Mouse (Mus musculus) forebrain, postnatal 0 days (tissue): ENCODE data around the gene Coch. TPM values are rescaled to one million over a fixed set of nuclear protein-coding genes. Genes with fewer than 3 reads are reported as not detected.
"Not testable (repeated sequence)": the region's sequence is repeated elsewhere in the genome, so short reads cannot be mapped to it uniquely, and the experiment has no call there.

Experiments
- ATAC-seq: fragments of 200-750 bp; cut with Nextera tagmentation; 2 replicates; pipeline ENCODE4 v1.8.0; 2017; ENCODE audit warnings: mild to moderate bottlenecking, moderate library complexity
- DNase-seq: peaks from one replicate; pipeline ENCODE4 v3.0.0-alpha.2; 2015
- H3K27ac ChIP-seq: fragments of 300-500 bp; sonication (generic); 2 replicates; pipeline ENCODE4 v1.5.1; 2014; ENCODE audit warnings: low read depth, mild to moderate bottlenecking, antibody characterized with exemption, low read length, moderate library complexity, mixed read lengths
- H3K27me3 ChIP-seq: fragments of 300-500 bp; sonication (generic); 2 replicates; pipeline ENCODE4 v1.6.1; 2014; ENCODE audit warnings: mild to moderate bottlenecking, low read length, mixed read lengths; ENCODE audit not compliant: insufficient read depth
- H3K36me3 ChIP-seq: fragments of 300-500 bp; sonication (generic); 2 replicates; pipeline ENCODE4 v1.6.1; 2014; ENCODE audit warnings: mild to moderate bottlenecking, moderate library complexity; ENCODE audit not compliant: insufficient read depth
- H3K4me1 ChIP-seq: fragments of 300-500 bp; sonication (generic); 2 replicates; pipeline ENCODE4 v1.6.1; 2014; ENCODE audit warnings: antibody characterized with exemption; ENCODE audit not compliant: insufficient read depth
- H3K4me2 ChIP-seq: fragments of 300-500 bp; sonication (generic); 2 replicates; pipeline ENCODE4 v1.6.1; 2014; ENCODE audit warnings: low read depth, mild to moderate bottlenecking, moderate library complexity
- H3K4me3 ChIP-seq: fragments of 300-500 bp; sonication (generic); 2 replicates; pipeline ENCODE4 v1.5.1; 2014; ENCODE audit warnings: low read depth, low read length, mixed read lengths
- H3K9ac ChIP-seq: fragments of 300-500 bp; sonication (generic); 2 replicates; pipeline ENCODE4 v1.6.1; 2014; ENCODE audit warnings: mild to moderate bottlenecking
- H3K9me3 ChIP-seq: fragments of 300-500 bp; sonication (generic); 2 replicates; pipeline ENCODE4 v1.6.1; 2016; ENCODE audit warnings: low read length
- CTCF ChIP-seq: sonication (generic); IDR thresholded peaks from 2 replicates; pipeline ENCODE4 v1.5.1; 2016; ENCODE audit warnings: antibody characterized with exemption, control low read depth, low read depth
- WGBS: fragments of 180-500 bp; shearing (Covaris S2); extraction: QIAGEN DNeasy Blood & Tissue Kit; methylation state at CpG from one replicate; pipeline ENCODE4 v1.1.7; 2014; 5-methylcytosine and 5-hydroxymethylcytosine counted together
- polyA plus RNA-seq: library from polyadenylated mRNA; unstranded; fragments of >200 nt; fragmentation: Nextera tagmentation; extraction: Ambion mirVana; gene quantifications from 2 replicates; pipeline ENCODE4 v1.2.1, GENCODE M21; 2015
- total RNA-seq: library from RNA; depleted of rRNA; stranded (reverse); fragments of >200 nt; gene quantifications from 2 replicates; pipeline ENCODE4 v1.2.3, GENCODE M21; 2014

Coch gene
- total and polyA plus RNA-seq, 2 experiments from 2014 or later, result 13.4 to 14.2 TPM

DNA sequence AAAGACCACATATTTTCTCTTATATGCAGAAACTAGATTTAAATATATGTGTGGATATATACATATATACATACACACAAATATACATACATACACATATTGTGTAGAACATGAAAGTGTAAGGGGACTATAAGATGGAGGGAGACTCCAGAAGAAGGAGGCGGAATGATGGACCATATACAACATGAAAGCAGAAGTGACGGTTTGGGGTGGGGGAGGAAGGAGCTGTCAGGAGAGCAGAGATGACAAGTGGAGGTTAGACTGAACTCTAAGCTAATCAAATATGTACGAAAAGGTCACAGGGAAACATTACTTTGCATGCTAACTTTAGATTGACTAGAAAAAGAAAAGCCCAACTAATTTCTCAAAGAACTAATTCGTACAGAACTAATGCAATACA lies 20.5 kb upstream of the Coch start:
- no peaks in the 10 kb centered on the region for H3K9me3 ChIP-seq

DNA sequence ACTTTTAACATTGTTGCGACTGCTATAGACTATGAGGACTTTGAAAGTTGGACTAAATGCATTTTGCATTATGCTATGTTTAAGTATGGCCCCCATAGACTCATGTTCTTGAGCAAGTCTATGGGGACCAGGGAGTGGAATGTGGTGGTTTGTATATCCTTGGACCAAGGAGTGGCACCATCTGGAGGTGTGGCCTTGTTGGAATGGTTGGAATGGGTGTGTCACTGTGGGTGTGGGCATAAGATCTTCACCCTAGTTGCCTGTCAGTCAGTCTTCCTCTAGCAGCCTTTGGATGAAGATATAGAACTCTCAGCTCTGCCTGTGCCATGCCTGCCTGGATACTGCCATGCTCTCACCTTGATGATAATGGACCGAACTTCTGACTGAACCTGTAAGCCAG lies 15.3 kb upstream of the Coch start:
- H3K27ac ChIP-seq, H3K4me2 ChIP-seq, DNase-seq, H3K4me3 ChIP-seq, H3K27me3 ChIP-seq, H3K36me3 ChIP-seq, ATAC-seq, H3K4me1 ChIP-seq, H3K9me3 ChIP-seq, H3K9ac ChIP-seq: not testable (repeated sequence)
- WGBS, result 95% methylated on average over 2 of the region's 2 CpGs

More for the DNA sequence above, 20.5 kb upstream of the Coch start:
- Histone ChIP-seq H3K9ac (no peak overlapping the region), H3K27me3 (no peaks in the 10 kb centered on the region), H3K4me3 (no peak overlapping the region), H3K36me3 (no peaks in the 10 kb centered on the region), H3K4me2 (no peak overlapping the region), H3K4me1 (no peaks in the 10 kb centered on the region), H3K27ac (no peak overlapping the region)
- no peak for TF ChIP-seq CTCF
- no peak for ATAC-seq
- 83% methylated on average over 4 of the region's 4 CpGs for WGBS
- no peak for DNase-seq

DNA sequence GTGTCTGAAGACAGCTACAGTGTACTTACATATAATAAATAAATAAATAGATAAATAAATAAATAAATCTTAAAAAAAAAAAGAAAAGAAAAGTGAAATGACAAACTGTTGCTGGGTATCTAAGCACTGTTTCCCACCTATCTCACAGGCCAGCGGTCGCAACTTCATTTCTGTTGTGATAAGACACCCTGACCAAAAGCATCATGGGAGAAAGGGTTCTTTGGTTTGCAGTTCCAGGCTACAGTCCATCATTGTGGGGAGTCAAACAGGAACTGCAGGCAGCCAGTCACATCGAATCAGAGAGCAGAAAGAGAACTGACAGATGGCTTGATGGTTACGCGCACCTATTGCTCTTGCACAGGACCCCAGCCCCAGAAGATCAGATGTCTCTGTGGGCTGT lies 3.9 kb upstream of the Coch start:
- H3K27me3 ChIP-seq, result peaks cover under 1% of the 10 kb centered on the region; the same call in 1 of the 2 replicates
- TF ChIP-seq CTCF, result no peak

DNA sequence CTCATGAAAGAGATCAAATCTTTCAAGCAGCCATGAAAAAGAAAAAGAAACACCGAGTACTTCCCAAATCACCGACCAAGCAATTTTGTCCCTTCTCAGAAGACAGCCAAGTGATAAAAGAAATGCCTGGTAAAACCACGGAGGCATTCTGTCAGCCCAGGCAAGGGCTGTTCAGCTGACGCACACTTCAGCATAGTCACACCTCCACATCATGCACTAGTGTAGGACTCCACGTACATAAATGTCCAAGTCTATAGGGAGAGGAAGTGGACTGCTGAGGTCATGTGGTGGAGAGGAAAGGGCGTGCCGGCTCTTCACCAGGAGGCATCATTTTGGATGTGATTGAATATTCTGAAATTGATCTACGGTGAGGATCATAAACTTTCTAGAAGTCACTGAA lies 1.2 kb upstream of the Coch start:
- Histone ChIP-seq H3K4me2 (no peak overlapping the region), H3K4me3 (no peak overlapping the region), H3K27me3 (peaks cover 9% of the 10 kb centered on the region), H3K4me1 (peaks cover 5% of the 10 kb centered on the region; the same call in 1 of the 2 replicates), H3K27ac (no peak overlapping the region), H3K9me3 (no peaks in the 10 kb centered on the region), H3K9ac (no peak overlapping the region), H3K36me3 (no peaks in the 10 kb centered on the region)
- TF ChIP-seq CTCF, result no peak
- DNase-seq (no peak), ATAC-seq (no peak)
- WGBS, result 63% methylated on average over 8 of the region's 8 CpGs

More for the DNA sequence above, 3.9 kb upstream of the Coch start:
- Histone ChIP-seq H3K9me3 (0 out of 2 replicates have a peak, but pooled peaks cover 4% of the 10 kb centered on the region), H3K36me3 (no peaks in the 10 kb centered on the region), H3K9ac (no peak overlapping the region), H3K4me3 (no peak overlapping the region), H3K4me1 (peaks cover under 1% of the 10 kb centered on the region; the same call in 1 of the 2 replicates), H3K27ac (no peak overlapping the region), H3K4me2 (no peak overlapping the region)
- DNase-seq (no peak), ATAC-seq (no peak)
- 93% methylated on average over 5 of the region's 5 CpGs for WGBS

DNA sequence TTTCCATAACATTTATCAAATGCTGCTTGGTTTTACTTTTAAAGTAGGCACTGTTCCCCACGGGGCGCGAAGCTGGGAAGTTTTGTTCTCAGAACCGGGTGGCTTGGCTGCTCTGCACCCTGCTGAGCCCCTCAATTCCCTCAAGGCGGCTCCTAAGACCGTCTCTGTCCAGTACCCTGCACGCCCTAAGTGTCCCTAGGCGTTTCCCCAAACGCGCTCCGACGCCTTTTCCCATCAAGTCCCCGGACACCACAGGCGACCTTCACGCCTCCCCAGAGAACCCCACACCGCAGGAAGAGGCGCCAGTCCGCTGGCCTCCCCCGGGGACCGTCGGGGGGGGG lies 283 bp upstream of the Coch start:
- H3K27me3 ChIP-seq, result peaks cover 9% of the 10 kb centered on the region

DNA sequence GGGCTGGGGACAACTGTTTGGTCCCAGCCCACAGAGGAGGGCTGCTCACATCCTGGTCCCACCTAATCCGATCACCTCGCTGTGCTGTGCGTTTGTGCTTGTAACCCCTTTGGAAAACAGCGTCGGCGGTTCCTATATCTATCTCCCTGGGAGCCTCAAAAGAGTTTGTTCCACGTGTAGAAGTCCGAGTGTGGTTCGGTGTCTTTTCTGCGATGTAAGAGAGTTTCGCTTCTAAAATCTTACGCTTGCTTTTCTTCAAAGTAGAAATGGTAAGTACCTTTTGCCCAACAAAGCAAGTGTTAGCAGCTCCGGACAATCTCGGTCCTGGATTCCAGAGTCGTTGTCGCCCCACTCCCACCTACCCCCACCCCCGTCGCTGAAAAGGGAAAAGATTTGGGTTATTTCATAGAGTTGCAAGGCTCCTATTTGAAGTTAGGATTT lies 909 bp downstream of the Coch start:
- Histone ChIP-seq H3K27ac (no peak overlapping the region), H3K4me1 (peaks cover 5% of the 10 kb centered on the region; the same call in 1 of the 2 replicates), H3K4me3 (peak overlapping the region; percentile 73), H3K36me3 (no peaks in the 10 kb centered on the region), H3K4me2 (peak overlapping the region; percentile 97), H3K9me3 (no peaks in the 10 kb centered on the region), H3K9ac (peak overlapping the region; percentile 60), H3K27me3 (peaks cover 9% of the 10 kb centered on the region)
- 2% methylated on average over 18 of the region's 18 CpGs for WGBS
- DNase-seq, result peak; percentile 25
- no peak; the same call in 1 of the 2 replicates for ATAC-seq
- TF ChIP-seq CTCF, result no peak

More for the DNA sequence above, 283 bp upstream of the Coch start:
- no peaks in the 10 kb centered on the region for H3K9me3 ChIP-seq
- peak overlapping the region; percentile 73 for H3K4me3 ChIP-seq
- peak overlapping the region; percentile 60 for H3K9ac ChIP-seq
- no peaks in the 10 kb centered on the region for H3K36me3 ChIP-seq
- H3K4me1 ChIP-seq, result peaks cover 5% of the 10 kb centered on the region; the same call in 1 of the 2 replicates
- no peak overlapping the region for H3K27ac ChIP-seq
- ATAC-seq (peak; percentile 18; the same call in 1 of the 2 replicates), DNase-seq (no peak)
- TF ChIP-seq CTCF, result no peak
- peak overlapping the region; percentile 97 for H3K4me2 ChIP-seq
- under 1% methylated on average over 20 of the region's 21 CpGs for WGBS

DNA sequence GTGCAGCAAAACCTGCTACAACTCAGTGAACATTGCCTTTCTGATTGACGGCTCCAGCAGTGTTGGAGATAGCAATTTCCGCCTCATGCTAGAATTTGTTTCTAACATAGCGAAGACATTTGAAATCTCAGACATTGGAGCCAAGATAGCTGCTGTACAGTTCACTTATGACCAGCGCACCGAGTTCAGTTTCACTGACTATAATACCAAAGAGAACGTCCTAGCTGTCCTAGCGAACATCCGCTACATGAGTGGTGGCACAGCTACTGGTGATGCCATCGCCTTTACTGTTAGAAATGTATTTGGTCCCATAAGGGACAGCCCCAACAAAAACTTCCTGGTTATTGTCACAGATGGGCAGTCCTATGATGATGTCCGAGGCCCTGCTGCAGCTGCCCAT lies 10.2 kb downstream of the Coch start:
- Histone ChIP-seq H3K27me3 (no peaks in the 10 kb centered on the region), H3K4me2 (no peak overlapping the region), H3K27ac (no peak overlapping the region), H3K4me3 (no peak overlapping the region), H3K4me1 (no peaks in the 10 kb centered on the region), H3K36me3 (peaks cover 4% of the 10 kb centered on the region; the same call in 1 of the 2 replicates), H3K9me3 (no peaks in the 10 kb centered on the region), H3K9ac (no peak overlapping the region)
- WGBS, result 93% methylated on average over 10 of the region's 10 CpGs
- no peak for DNase-seq
- ATAC-seq, result no peak
- TF ChIP-seq CTCF, result no peak
